In genomic region chr17:78322369-78323335, GRCm38 (mm10) we compare ENCODE assay signal across 10 mouse cellular contexts.
DNase-seq lines count a peak whose midpoint lies in the region; ATAC-seq and TF ChIP-seq lines count a peak whose summit lies in the region.
"Had no signal": no experiment of that assay in that cellular context is flagged by ENCODE, and none has a peak within 500 bp of the region (broad histone marks: within the 10 kb centered on the region; RNA-seq: fewer than 3 reads in every experiment).

No protein-coding gene starts in this region.

- no peak for TF ChIP-seq CTCF in brain, embryonic 14.5 days (IDR thresholded peaks at IDR 0.05; ENCODE audit: borderline replicate concordance, extremely low read depth, insufficient read depth, insufficient read length)

- DNase-seq in kidney, adult 18-20 months = peak; percentile 29
- DNase-seq in kidney, postnatal 25 days = no peak
- peak; percentile 72 for DNase-seq in brain, embryonic 14.5 days (ENCODE audit: low read depth)
- peak; percentile 26 for DNase-seq in fat pad, adult 2 months (ENCODE audit: extremely low read depth, low read depth, low spot score)
- DNase-seq in lung, postnatal 25 days (ENCODE audit: low spot score) = peak; percentile 54
- no peak for DNase-seq in left cerebral cortex, adult 11 months (ENCODE audit: low spot score)
- no peak for DNase-seq in cerebellum, adult 11-12 months
- DNase-seq: retina, postnatal 1 day had no signal

- TF ChIP-seq POLR2A in brain, embryonic 14.5 days (IDR thresholded peaks at IDR 0.05; ENCODE audit: borderline replicate concordance, extremely low read depth, insufficient read depth, insufficient read length, poor library complexity, severe bottlenecking) = no peak

- no peak for ATAC-seq in megakaryocyte progenitor cell, adult 5-6 weeks (replicated peaks; ENCODE audit: poor library complexity)
- ATAC-seq: inflammation-experienced regulatory T-cells, adult 6 months had no signal

Comparison
In these comparisons a context has a peak if more than half of its experiments do, and no peak if none do; other contexts are left out.
1. DNase-seq: peak in kidney, adult 18-20 months (single experiment), brain, embryonic 14.5 days (single experiment), fat pad, adult 2 months (single experiment) and lung, postnatal 25 days (single experiment); none in kidney, postnatal 25 days (0 of 2), left cerebral cortex, adult 11 months (single experiment) and cerebellum, adult 11-12 months (single experiment).